Mouse (Mus musculus): ENCODE measurements at regions not wholly inside any gene's neighbourhood (a gene's known extent, or its start where the extent isn't known, plus 50 kb on each side); places are given as distances from the start of the nearest gene placed in this dataset.

DNA sequence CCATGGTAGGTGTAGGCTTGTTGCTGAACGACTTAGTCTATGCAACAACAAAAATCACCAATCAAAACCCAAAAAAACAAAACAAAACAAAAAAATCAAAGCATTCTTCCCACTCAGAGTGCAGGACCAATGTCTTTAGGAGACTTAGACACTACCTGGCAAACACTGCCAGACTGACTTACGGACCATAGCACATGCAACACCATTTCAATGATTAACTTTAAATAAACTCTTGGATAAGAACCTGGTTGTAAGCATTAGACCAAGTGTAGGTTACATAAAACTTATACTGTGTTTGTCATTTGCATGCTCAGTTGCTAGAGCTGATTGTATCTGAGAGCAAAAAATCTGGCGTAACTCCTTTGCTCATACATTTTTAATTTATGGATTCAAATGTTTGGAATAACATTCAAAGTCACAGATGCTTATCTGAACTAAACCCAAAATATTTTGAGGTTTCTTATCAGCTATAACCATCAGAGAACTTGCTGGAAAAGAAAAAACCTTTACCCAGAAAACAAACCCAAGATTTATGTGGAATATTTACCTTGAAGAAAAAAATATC, 174.5 kb upstream of the Dcn start:
- intact Hi-C loops (cut with DNase I), result no loop called here

DNA sequence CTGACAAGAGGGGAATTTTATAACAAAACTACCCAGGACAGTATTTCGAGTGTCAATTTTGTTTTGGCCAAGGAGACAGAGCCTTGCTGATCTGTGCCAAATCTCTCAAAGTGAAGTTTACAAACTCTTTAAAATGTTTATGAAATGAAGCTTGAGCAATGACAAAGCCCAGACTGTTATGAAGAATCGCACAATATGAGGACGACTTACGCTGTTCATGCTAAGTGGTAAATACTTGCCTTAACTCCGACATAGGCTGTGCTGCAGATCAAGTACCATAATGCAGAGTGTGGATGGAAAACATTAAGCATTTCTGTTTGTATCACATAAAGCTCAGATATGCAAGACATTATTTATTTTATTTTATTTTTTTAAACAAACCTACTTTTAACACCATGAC, 169.8 kb upstream of the Dcn start:
- intact Hi-C loops (cut with DNase I), result no loop called here
- no peak for DNase-seq (ENCODE audit: low spot score in 2 of 2)

More for the DNA sequence above, 174.5 kb upstream of the Dcn start:
- DNase-seq (ENCODE audit: low spot score in 2 of 2), result no peak

DNA sequence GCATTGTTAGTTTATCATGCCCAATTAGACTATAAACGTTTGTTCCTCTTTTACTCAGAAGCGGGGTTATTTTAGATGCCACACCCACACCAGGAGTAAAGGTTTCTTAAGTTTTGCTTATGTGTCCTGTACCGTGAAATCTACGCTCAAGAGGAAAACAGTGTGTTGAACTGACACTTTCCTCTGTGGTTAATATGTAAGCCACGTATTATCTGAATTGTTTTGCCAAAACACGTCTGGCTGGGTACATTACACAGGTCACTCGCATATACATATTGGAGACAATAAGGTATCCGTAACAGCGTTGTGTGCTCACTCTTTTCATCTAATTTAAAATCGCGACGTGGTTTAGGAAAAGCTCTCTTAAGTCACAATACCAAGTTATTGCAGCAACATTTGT, 166.9 kb upstream of the Dcn start:
- intact Hi-C loops (cut with DNase I), result loop anchor here (2.0 to 10.0 kb wide), 2 partner anchors 358 to 696 kb away; partner anchors contain the start of gene Btg1
- DNase-seq (ENCODE audit: low spot score in 2 of 2), result no peak

DNA sequence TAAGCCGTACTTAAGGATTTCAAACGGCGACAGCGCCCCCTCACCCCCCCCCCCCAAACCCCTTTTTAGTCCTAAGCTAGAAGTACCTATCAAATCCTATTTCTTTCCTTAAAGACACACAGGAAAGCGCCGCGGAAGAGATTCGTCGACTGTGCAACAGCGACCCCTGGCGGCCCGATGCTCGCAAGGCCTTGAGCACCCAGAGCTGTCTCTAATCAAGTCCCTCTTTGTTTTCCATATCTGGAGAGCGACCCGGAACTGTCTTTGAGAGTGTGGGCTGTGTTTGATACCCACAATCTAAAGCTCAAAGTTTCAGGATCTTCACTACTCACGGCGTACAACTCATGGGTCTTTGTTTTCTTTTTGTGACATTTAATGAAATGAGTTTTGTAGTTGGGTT, 166.4 kb upstream of the Dcn start:
- intact Hi-C loops (cut with DNase I), result loop anchor here (1.0 to 10.0 kb wide), 3 partner anchors 358 to 1099 kb away; partner anchors contain the start of gene Btg1
- peak; percentile 90 to 94 for DNase-seq (ENCODE audit: low spot score in 2 of 2)

DNA sequence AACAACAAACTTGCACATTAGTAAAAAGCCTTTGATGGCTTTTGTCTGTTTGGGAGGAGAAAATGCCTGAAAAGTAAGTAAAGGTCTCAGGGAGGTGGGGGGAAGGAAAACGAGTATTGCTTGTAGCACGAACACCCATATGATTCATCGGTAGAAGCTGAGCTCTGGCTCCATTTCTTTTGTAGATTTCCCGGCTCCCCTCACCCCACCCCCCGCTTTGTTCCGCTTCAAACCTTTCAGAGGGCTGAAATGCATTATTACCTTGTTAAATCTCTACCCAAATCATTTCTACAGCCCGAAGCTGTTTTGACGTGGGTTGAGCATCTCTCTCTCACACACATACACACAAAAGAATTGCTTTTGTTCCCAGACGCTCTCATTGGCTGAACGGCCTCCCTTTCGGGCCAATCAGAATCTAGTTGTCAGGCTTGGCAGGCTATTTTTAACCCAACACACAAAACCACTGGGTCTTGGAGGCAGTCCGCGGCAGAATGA, 166.0 kb upstream of the Dcn start:
- intact Hi-C loops (cut with DNase I), result loop anchor here (1.0 to 10.0 kb wide), 3 partner anchors 359 to 1099 kb away; partner anchors contain the start of gene Btg1
- peak; percentile 86 to 90 for DNase-seq (ENCODE audit: low spot score in 2 of 2)

DNA sequence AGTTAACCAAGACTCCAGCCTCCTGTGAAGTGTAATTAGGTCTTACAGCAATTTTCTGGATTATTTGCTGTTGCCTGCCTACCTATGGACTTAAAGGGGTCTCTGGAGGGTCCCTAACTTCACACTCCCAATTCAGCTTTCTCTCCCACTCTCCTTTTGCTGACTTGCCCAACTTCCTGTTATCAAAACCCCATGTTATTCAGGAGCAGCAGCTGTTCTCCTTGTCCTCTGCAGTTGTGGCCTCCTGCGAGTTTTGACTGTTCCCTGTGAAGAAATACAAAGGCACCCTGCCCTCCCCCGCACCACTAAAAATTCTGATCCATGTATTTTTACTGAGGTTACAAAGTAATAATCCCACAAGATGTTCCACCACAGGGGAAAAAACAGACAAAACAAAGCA, 146.8 kb upstream of the Dcn start:
- intact Hi-C loops (cut with DNase I), result no loop called here
- no peak for DNase-seq (ENCODE audit: low spot score in 2 of 2)

DNA sequence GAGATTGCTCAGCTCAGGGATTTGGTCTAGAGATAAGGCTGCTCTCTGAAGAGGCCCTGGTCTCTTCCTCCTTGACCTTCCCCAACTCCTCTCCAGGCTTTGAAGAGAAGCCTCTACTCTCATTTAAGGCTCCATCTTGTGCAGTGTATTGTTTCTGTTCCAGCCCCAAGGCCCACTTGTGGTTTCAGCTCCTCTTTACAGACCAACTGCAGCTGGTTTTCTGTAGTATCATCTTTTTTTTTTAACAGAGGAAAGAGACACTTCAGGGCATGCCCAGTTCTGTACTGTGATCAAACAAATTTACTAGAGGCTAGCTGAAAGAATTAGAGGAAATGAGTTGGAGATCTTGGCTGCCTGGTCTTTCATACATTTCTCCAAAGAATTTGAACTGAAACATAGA, 145.4 kb upstream of the Dcn start:
- intact Hi-C loops (cut with DNase I), result no loop called here
- no peak for DNase-seq (ENCODE audit: low spot score in 2 of 2)

DNA sequence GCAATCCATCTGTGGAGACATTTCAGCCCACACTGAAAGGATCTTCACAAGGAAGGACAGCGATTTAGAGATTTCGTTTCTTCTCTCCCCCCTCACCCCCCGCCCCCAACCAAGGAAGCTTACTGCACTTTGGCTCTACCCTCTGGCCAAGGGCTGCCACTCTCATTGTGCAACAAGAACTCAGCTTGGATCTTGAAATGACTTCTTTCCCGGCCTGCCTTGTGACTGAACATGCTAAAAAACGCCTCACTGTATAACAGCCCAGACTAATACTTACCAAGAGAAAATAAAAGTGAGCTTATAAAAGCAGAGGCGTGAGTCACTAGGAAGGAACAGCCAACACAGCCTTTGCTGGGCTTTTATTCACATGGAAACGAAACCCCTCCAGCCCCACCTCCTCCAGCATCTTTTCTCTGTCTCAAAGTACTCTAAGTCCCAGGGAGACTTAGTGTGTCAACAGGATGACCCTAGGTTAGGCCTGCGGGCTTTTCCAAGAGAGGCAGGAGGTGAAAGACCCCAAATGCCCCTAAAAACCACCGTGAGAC, 144.7 kb upstream of the Dcn start:
- intact Hi-C loops (cut with DNase I), result loop anchor here (5.0 kb wide), 1 partner anchor 1202 kb away; no protein-coding TSS in a partner anchor
- DNase-seq (ENCODE audit: low spot score in 2 of 2), result no peak

DNA sequence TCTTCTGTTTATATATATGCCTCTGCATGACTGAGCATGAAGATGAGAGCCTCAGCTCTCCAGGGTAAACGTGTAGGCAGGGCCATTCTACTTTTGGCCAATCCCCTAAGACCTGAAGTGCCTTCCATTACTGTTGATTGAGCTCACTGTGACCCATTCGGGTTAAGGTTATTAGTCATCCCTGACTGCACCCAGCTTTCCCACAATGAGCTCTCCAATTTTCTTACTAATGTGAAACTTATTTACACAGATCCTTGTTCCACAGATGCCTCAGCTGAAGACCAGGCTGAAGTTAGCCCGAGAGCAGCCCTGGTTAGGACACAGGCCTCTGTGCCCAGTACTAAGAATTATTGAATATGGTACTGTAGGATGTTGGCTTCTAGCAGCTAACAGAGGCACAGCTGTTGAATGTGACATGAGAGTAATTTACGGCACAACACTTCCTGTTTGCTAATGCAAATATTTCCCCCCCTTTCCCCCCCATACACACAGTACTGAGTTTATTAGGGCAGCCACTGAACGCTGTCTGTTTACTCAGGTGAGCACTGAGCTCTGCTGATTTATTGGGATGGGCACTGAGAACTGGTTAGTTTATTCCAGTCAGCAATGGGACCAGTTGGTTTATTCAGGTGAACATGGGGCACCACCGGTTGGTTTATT, 141.2 kb upstream of the Dcn start:
- intact Hi-C loops (cut with DNase I), result loop anchor here (2.0 to 5.0 kb wide), 2 partner anchors 1123 to 1206 kb away; no protein-coding TSS in a partner anchor
- DNase-seq (ENCODE audit: low spot score in 2 of 2), result no peak

DNA sequence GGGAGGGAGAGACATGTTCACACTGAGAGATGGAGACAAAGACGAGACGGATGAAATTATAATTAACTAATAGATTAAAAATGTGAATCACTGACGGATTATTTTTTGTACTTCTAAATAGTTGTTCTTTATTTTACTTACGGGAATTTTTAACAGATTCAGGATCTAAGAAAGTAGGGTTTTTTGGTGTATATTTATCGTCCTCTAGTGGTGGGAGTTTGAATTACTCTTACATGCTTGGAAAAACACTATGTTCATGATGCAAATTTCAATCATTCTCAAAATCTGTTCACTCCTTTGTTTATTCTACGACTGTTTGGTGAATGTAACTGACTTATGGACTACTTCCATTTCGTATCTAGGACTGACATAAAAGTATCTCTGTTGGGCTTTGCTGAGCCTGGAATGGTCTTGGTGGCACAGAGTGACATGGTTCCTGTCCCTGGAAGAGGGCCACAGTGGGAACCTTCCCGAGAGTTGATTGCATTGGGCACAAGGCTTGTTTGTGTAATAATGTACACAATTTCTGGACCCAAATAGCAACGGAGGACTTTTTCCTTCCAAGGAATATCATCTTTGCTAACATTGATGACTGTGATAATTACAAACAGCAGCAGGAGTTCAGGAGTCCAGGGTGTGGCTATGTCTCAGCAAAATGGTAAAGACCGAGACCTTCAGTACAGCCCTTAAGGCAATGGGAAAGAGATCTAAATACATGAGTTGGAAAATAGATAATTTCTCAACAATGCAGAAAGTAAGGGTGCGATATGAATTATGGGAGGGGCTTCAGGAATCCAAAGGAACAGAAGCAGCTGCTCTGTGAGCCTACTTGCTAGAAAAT, 139.3 kb upstream of the Dcn start:
- no peak for DNase-seq (ENCODE audit: low spot score in 2 of 2)
- intact Hi-C loops (cut with DNase I), result loop anchor here (2.0 to 5.0 kb wide), 2 partner anchors 1125 to 1208 kb away; no protein-coding TSS in a partner anchor

DNA sequence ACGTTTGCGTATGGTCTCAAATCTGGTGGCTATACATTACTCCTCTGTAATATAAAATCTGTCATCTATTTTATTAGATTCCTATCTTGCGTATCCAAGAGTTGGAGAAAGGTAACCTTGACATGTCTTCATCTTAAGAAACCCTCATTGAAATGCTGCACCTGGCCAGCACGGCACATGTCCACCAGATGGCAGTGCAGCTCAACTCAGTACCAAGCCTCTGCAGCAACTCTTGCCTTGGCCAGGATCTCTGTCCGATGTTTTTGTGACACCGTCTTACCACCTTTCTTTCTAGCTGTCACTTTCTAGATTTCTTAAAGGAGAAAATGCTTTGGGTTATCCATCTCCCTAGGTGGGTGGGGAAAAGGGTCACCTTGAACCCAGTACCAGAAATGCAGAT, 134.1 kb upstream of the Dcn start:
- intact Hi-C loops (cut with DNase I), result loop anchor here (5.0 kb wide), 1 partner anchor 322 kb away; no protein-coding TSS in a partner anchor
- peak; percentile 62 to 66 for DNase-seq (ENCODE audit: low spot score in 2 of 2)

DNA sequence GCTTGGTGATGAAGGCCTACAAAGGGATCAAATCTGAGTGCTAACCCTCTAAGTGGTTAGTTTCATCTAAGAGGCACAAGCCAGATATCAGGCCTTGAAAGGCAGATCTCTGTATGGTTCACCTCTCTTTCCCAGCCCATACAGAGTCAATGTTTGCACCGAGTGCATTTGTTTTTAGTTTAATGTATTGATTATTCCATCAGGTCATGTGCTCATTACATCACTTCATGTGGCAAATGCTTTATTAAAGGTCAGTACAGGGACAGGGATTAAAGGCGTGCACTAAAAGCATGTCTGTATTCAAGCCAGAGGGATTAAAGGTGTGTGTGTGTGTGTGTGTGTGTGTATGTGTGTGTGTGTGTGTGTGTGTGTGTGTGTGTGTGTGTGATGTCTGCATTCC, 132.5 kb upstream of the Dcn start:
- DNase-seq (ENCODE audit: low spot score in 2 of 2), result no peak
- intact Hi-C loops (cut with DNase I), result loop anchor here (2.0 to 5.0 kb wide), 2 partner anchors 320 to 342 kb away; no protein-coding TSS in a partner anchor

DNA sequence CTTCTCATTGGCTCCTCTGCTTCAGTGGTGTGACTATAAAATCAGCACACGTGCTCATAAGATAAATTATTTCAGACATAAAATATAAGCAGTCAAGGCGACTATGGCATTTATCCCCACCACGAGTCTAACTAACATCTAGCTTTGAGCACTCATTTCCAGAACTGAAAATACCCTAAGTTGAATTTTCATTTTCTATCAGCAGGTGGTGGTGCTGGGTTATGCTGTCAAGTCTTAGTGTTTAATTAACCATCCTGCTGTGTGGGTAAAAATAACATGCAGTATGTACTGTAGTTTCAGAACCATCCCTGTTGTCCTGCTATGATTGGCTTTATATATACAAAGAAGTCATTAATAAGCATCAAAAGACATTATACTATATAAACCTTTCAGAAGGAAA, 110.8 kb upstream of the Dcn start:
- intact Hi-C loops (cut with DNase I), result no loop called here
- DNase-seq (ENCODE audit: low spot score in 2 of 2), result no peak

DNA sequence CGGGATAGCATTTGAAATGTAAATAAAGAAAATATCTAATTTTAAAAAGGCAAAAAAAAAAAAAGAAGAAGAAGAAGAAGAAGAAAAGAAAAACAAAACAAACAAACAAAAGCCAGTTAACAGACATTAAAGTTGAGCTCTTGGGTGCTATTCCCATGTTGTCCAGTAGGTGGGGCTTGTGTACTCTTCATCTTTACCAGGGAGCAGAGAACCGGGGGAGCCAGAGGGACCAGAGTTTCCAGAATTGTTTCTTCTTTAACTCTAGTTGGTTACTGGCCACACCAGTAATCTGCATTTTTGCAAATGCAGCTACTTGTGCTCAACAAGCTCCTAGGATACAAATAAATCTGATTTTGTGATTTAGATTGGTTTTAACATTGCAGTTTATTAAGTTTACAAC, 103.6 kb upstream of the Dcn start:
- DNase-seq (ENCODE audit: low spot score in 2 of 2), result peak; percentile 6 to 24
- intact Hi-C loops (cut with DNase I), result loop anchor here (2.0 kb wide), 1 partner anchor 295 kb away; no protein-coding TSS in a partner anchor

DNA sequence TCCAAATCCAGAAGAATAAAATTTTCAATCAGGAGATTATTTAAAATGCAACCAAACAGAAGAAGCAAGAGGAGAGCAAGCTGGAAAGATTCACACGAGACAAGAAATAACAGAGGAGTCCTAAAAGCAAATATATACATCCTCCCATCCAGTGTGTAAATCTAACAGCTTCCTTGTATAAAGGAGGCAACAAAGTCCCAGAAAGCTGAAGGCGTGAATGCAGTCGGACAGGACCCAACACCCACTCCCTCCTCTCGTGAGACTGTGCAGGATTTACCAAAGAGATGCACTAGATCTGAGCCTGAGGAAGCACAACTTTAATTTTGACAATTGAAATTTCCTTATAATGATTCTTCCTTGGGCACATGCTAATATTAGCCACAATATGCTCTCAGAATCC, 103.0 kb upstream of the Dcn start:
- DNase-seq (ENCODE audit: low spot score in 2 of 2), result no peak
- intact Hi-C loops (cut with DNase I), result loop anchor here (2.0 kb wide), 1 partner anchor 294 kb away; no protein-coding TSS in a partner anchor

DNA sequence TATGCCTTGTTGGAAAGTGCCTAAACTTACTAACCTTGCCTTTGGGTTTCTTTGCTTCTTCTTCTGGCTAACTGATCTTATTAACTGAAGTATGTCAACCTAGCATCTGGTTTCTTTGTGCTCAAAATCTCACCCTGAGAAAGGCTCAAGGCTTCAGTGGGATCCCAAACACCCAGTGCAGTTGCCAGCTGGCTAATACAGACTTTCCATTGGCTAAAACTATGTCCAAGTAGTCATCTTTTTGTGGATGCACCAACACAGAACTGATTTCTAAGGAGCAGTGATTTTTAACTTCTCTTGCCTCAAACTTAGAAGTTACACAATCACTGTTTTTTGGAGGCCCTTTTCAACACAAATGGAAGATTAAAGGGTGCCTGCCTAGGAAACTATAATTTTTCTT, 97.8 kb upstream of the Dcn start:
- DNase-seq (ENCODE audit: low spot score in 2 of 2), result no peak
- intact Hi-C loops (cut with DNase I), result no loop called here

DNA sequence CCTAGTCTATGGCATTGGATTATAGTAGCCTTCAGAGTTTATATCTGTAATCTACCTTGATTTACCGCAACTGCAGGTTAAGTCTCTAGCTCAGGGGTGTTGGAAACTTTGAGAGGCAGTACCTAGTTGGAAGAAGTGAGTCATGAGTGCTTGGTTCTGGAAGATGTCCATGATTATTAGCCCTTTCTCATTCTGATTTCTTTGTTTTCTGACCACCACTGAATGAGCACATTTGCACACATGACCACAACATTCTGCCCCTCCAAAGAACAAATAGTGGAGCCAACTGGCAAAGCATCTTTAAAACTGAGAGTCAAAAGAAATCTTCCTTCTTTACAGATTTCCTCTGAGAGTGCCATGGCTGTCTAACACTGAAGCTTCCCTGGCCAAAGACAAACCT, 95.5 kb upstream of the Dcn start:
- intact Hi-C loops (cut with DNase I), result no loop called here
- DNase-seq (ENCODE audit: low spot score in 2 of 2), result no peak

DNA sequence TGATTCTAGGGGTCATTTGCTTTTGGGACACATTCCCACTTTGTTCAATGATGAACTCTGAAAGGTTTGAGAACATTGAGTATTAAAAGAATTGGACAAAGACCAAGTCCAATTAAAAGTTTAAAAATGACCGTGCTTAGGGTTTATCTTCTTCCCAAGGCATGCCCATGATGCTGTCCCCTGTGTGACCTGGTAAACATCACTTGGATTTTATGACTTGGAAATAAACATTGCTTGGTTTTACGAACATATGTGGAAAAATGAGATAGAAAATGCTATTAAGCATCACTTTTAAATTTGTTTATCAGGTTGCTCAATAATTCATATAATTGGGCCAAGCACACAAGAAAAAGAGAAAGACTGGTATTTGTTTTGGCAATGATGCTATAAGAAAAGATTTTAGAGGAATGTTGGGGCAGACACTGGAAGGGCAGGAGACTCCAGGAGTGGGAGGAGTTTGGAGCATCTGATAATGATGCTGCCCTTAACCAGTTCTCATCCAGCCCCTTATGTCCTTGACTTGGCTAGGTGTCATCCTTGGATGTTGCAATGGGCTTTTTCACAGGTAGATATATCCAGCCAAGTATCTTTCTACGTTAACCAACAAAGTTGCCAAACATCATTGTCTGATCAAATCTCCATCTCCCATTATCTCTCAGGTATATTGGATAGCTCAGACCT, 92.1 kb upstream of the Dcn start:
- no peak for DNase-seq (ENCODE audit: low spot score in 2 of 2)
- intact Hi-C loops (cut with DNase I), result no loop called here
